Mouse (Mus musculus) intestine, postnatal 0 days (tissue): ENCODE results near the gene Setd4. TPM values are rescaled to one million over a fixed set of nuclear protein-coding genes. Genes with fewer than 3 reads are reported as not detected.

Source experiments
- ATAC-seq: fragments of 200-750 bp; cut with Nextera tagmentation; 2 replicates; pipeline ENCODE4 v1.8.0; 2017; ENCODE audit warnings: mild to moderate bottlenecking, moderate TSS enrichment, moderate library complexity
- H3K27ac ChIP-seq: fragments of 300-500 bp; sonication (generic); 2 replicates; pipeline ENCODE4 v1.5.1; 2014; ENCODE audit warnings: mild to moderate bottlenecking, low read depth, low read length, moderate library complexity
- H3K27me3 ChIP-seq: fragments of 300-500 bp; sonication (generic); replicated peaks from 2 replicates; pipeline ENCODE4 v1.6.1; 2014; ENCODE audit warnings: low read length, mixed read lengths; ENCODE audit not compliant: control insufficient read depth, insufficient read depth
- H3K36me3 ChIP-seq: fragments of 300-500 bp; sonication (generic); 2 replicates; pipeline ENCODE4 v1.6.1; 2014; ENCODE audit warnings: mild to moderate bottlenecking, moderate library complexity; ENCODE audit not compliant: control insufficient read depth, insufficient read depth
- H3K4me1 ChIP-seq: fragments of 300-500 bp; sonication (generic); replicated peaks from 2 replicates; pipeline ENCODE4 v1.6.1; 2014; ENCODE audit warnings: antibody characterized with exemption, low read length, mixed read lengths; ENCODE audit not compliant: control insufficient read depth, insufficient read depth
- H3K4me2 ChIP-seq: fragments of 300-500 bp; sonication (generic); replicated peaks from 2 replicates; pipeline ENCODE4 v1.6.1; 2014; ENCODE audit warnings: low read depth, mild to moderate bottlenecking, moderate library complexity
- H3K4me3 ChIP-seq: fragments of 300-500 bp; sonication (generic); 2 replicates; pipeline ENCODE4 v1.5.1; 2014; ENCODE audit warnings: low read depth, low read length
- H3K9ac ChIP-seq: fragments of 300-500 bp; sonication (generic); 2 replicates; pipeline ENCODE4 v1.6.1; 2014; ENCODE audit warnings: mild to moderate bottlenecking, low read depth, low read length
- H3K9me3 ChIP-seq: fragments of 300-500 bp; sonication (generic); 2 replicates; pipeline ENCODE4 v1.6.1; 2016; ENCODE audit warnings: mixed run types; ENCODE audit not compliant: control insufficient read depth
- CTCF ChIP-seq: sonication (generic); IDR thresholded peaks from 2 replicates; pipeline ENCODE4 v1.5.1; 2016; ENCODE audit warnings: low read depth, mild to moderate bottlenecking, control low read depth, antibody characterized with exemption, moderate library complexity
- WGBS: fragments of 180-500 bp; shearing (Covaris S2); extraction: QIAGEN DNeasy Blood & Tissue Kit; methylation state at CpG from one replicate; pipeline ENCODE4 v1.1.7; 2014; 5-methylcytosine and 5-hydroxymethylcytosine counted together
- polyA plus RNA-seq: library from polyadenylated mRNA; unstranded; fragments of >200 nt; fragmentation: Nextera tagmentation; extraction: Ambion mirVana; gene quantifications from 2 replicates; pipeline ENCODE4 v1.2.1, GENCODE M21; 2015

The Setd4 gene
- polyA plus RNA-seq, 1 experiment from 2014 or later = 4.3 TPM

- no peak for ATAC-seq
- H3K9me3 ChIP-seq = no peaks in the 10 kb centered on the region
- TF ChIP-seq CTCF = no peak
- H3K27ac ChIP-seq = no peak overlapping the region
- H3K4me1 ChIP-seq = no peaks in the 10 kb centered on the region
- H3K4me2 ChIP-seq = no peak overlapping the region
- H3K4me3 ChIP-seq = no peak overlapping the region
- WGBS = 86% methylated on average over 8 of the region's 8 CpGs
- no peaks in the 10 kb centered on the region for H3K27me3 ChIP-seq
- peaks cover 29% of the 10 kb centered on the region for H3K36me3 ChIP-seq
- no peak overlapping the region for H3K9ac ChIP-seq
These were observed 10.5 kb downstream of the Setd4 start for GRCm38 (mm10) chr16:93593406-93593805.

- H3K9ac ChIP-seq = no peak overlapping the region
- no peaks in the 10 kb centered on the region for H3K4me1 ChIP-seq
- WGBS = 98% methylated on average over 3 of the region's 3 CpGs
- no peak overlapping the region for H3K27ac ChIP-seq
- TF ChIP-seq CTCF = no peak
- H3K9me3 ChIP-seq = no peaks in the 10 kb centered on the region
- no peak for ATAC-seq
- H3K4me3 ChIP-seq = no peak overlapping the region
- H3K4me2 ChIP-seq = no peak overlapping the region
- no peaks in the 10 kb centered on the region for H3K27me3 ChIP-seq
- H3K36me3 ChIP-seq = peaks cover 29% of the 10 kb centered on the region
These were observed 11.2 kb downstream of the Setd4 start for GRCm38 (mm10) chr16:93592711-93593110.

GRCm38 (mm10) chr16:93591450-93592430 is 12.1 kb downstream of the Setd4 start:
- Histone ChIP-seq H3K9me3 (no peaks in the 10 kb centered on the region), H3K36me3 (peaks cover 32% of the 10 kb centered on the region), H3K4me3 (no peak overlapping the region), H3K27me3 (no peaks in the 10 kb centered on the region), H3K4me2 (no peak overlapping the region), H3K4me1 (no peaks in the 10 kb centered on the region), H3K9ac (no peak overlapping the region), H3K27ac (no peak overlapping the region)
- ATAC-seq = no peak
- TF ChIP-seq CTCF = no peak
- 88% methylated on average over 20 of the region's 20 CpGs for WGBS

GRCm38 (mm10) chr16:93590915-93591314 is 12.9 kb downstream of the Setd4 start:
- no peak overlapping the region for H3K4me3 ChIP-seq
- peaks cover 30% of the 10 kb centered on the region for H3K36me3 ChIP-seq
- no peaks in the 10 kb centered on the region for H3K9me3 ChIP-seq
- no peak overlapping the region for H3K9ac ChIP-seq
- H3K4me1 ChIP-seq = no peaks in the 10 kb centered on the region
- H3K27me3 ChIP-seq = no peaks in the 10 kb centered on the region
- no peak for TF ChIP-seq CTCF
- no peak for ATAC-seq
- H3K4me2 ChIP-seq = no peak overlapping the region
- 79% methylated on average over 15 of the region's 15 CpGs for WGBS
- H3K27ac ChIP-seq = no peak overlapping the region

- no peak overlapping the region for H3K9ac ChIP-seq
- WGBS = 63% methylated on average over 4 of the region's 4 CpGs
- H3K9me3 ChIP-seq = no peaks in the 10 kb centered on the region
- H3K4me1 ChIP-seq = no peaks in the 10 kb centered on the region
- no peak for ATAC-seq
- H3K27ac ChIP-seq = no peak overlapping the region
- no peak for TF ChIP-seq CTCF
- no peak overlapping the region for H3K4me3 ChIP-seq
- no peaks in the 10 kb centered on the region for H3K27me3 ChIP-seq
- H3K4me2 ChIP-seq = no peak overlapping the region
- H3K36me3 ChIP-seq = peaks cover 27% of the 10 kb centered on the region
These were observed 15.6 kb downstream of the Setd4 start for GRCm38 (mm10) chr16:93588281-93588680.

- H3K9ac ChIP-seq = no peak overlapping the region
- TF ChIP-seq CTCF = no peak
- H3K4me1 ChIP-seq = no peaks in the 10 kb centered on the region
- H3K4me2 ChIP-seq = no peak overlapping the region
- no peaks in the 10 kb centered on the region for H3K27me3 ChIP-seq
- 68% methylated on average over 8 of the region's 8 CpGs for WGBS
- ATAC-seq = 0 out of 2 replicates have a peak, but pooled peaks have one; percentile 7
- no peak overlapping the region for H3K27ac ChIP-seq
- no peak overlapping the region for H3K4me3 ChIP-seq
- H3K9me3 ChIP-seq = no peaks in the 10 kb centered on the region
- peaks cover 21% of the 10 kb centered on the region; the same call in 1 of the 2 replicates for H3K36me3 ChIP-seq
These were observed 17.5 kb downstream of the Setd4 start for GRCm38 (mm10) chr16:93586382-93586781.
